ENCODE assay signal across 10 mouse cellular contexts in genomic region chr15:101228866-101229590, GRCm38 (mm10). TPM values are rescaled to one million over a fixed set of nuclear protein-coding genes. Genes with fewer than 3 reads are reported as not detected.
DNase-seq lines count a peak whose midpoint lies in the region; ATAC-seq and TF ChIP-seq lines count a peak whose summit lies in the region.
"Had no signal": no experiment of that assay in that cellular context is flagged by ENCODE, and none has a peak within 500 bp of the region (broad histone marks: within the 10 kb centered on the region; RNA-seq: fewer than 3 reads in every experiment).

No protein-coding gene starts in this region.

- 73% methylated on average over 21 of the region's 21 CpGs for WGBS in liver, postnatal 0 days (ENCODE audit: insufficient replicate concordance)
- 78% methylated on average over 21 of the region's 21 CpGs for WGBS in liver, embryonic 11.5 days
- WGBS in embryonic facial prominence, embryonic 15.5 days = 75% methylated on average over 21 of the region's 21 CpGs
- 80% methylated on average over 21 of the region's 21 CpGs for WGBS in heart, embryonic 13.5 days
- WGBS in small intestine, adult 2 months = 39% methylated on average over 21 of the region's 21 CpGs

- ATAC-seq in liver, postnatal 0 days = peak; percentile 77
- no peak for ATAC-seq in liver, embryonic 11.5 days (replicated peaks; ENCODE audit: low FRiP score)
- ATAC-seq in embryonic facial prominence, embryonic 15.5 days (ENCODE audit: insufficient number of reproducible peaks, low FRiP score, low TSS enrichment, low read depth) = no peak
- ATAC-seq in heart, embryonic 13.5 days (ENCODE audit: extremely low read depth, insufficient number of reproducible peaks, low FRiP score, low TSS enrichment) = no peak
- no peak for ATAC-seq in frontal cortex, adult (ENCODE audit: low TSS enrichment)
- ATAC-seq: forebrain, postnatal 0 days had no signal

- no peak for TF ChIP-seq CTCF in liver, postnatal 0 days (IDR thresholded peaks at IDR 0.05; ENCODE audit: low read depth)
- no peak for TF ChIP-seq CTCF in small intestine, adult 2 months (IDR thresholded peaks at IDR 0.05; ENCODE audit: extremely low read depth, insufficient read length, insufficient replicate concordance, low read depth, low read length)

- H3K27me3 ChIP-seq in liver, postnatal 0 days (ENCODE audit: insufficient read depth, low read length) = peaks cover 22% of the 10 kb centered on the region
- peaks cover 27% of the 10 kb centered on the region for H3K27me3 ChIP-seq in liver, embryonic 11.5 days (replicated peaks; ENCODE audit: control insufficient read depth, insufficient read depth, low read length)
- no peaks in the 10 kb centered on the region for H3K27me3 ChIP-seq in embryonic facial prominence, embryonic 15.5 days
- peaks cover 33% of the 10 kb centered on the region for H3K27me3 ChIP-seq in heart, embryonic 13.5 days (replicated peaks)
- H3K27me3 ChIP-seq in small intestine, adult 2 months (ENCODE audit: control insufficient read depth, insufficient read depth, low read length) = peaks cover 5% of the 10 kb centered on the region

- no peak overlapping the region for H3K4me2 ChIP-seq in liver, postnatal 0 days (ENCODE audit: low read depth, low read length)
- no peak overlapping the region for H3K4me2 ChIP-seq in liver, embryonic 11.5 days
- no peak overlapping the region for H3K4me2 ChIP-seq in embryonic facial prominence, embryonic 15.5 days (replicated peaks)
- H3K4me2 ChIP-seq in heart, embryonic 13.5 days = no peak overlapping the region

- no peak for TF ChIP-seq EP300 in liver, postnatal 0 days (IDR thresholded peaks at IDR 0.05; ENCODE audit: low read depth)

- H3K4me3 ChIP-seq in liver, postnatal 0 days (ENCODE audit: low read depth, low read length) = no peak overlapping the region
- H3K4me3 ChIP-seq in liver, embryonic 11.5 days (ENCODE audit: low read depth, low read length) = no peak overlapping the region
- no peak overlapping the region for H3K4me3 ChIP-seq in embryonic facial prominence, embryonic 15.5 days (replicated peaks)
- no peak overlapping the region for H3K4me3 ChIP-seq in heart, embryonic 13.5 days
- no peak overlapping the region for H3K4me3 ChIP-seq in small intestine, adult 2 months (ENCODE audit: low read depth, low read length)

- H3K4me1 ChIP-seq in liver, postnatal 0 days (ENCODE audit: insufficient read depth) = peaks cover 6% of the 10 kb centered on the region; the same call in 1 of the 2 replicates
- peaks cover 8% of the 10 kb centered on the region for H3K4me1 ChIP-seq in liver, embryonic 11.5 days (replicated peaks; ENCODE audit: control insufficient read depth, insufficient read depth, low read length)
- peaks cover 66% of the 10 kb centered on the region for H3K4me1 ChIP-seq in embryonic facial prominence, embryonic 15.5 days
- H3K4me1 ChIP-seq in heart, embryonic 13.5 days = peaks cover 52% of the 10 kb centered on the region
- H3K4me1 ChIP-seq in small intestine, adult 2 months (ENCODE audit: control insufficient read depth, insufficient read depth, insufficient read length, low read length) = peaks cover 29% of the 10 kb centered on the region

- H3K9me3 ChIP-seq in liver, postnatal 0 days (ENCODE audit: low read length) = no peaks in the 10 kb centered on the region
- H3K9me3 ChIP-seq in liver, embryonic 11.5 days (ENCODE audit: control insufficient read depth, low read length) = no peaks in the 10 kb centered on the region
- H3K9me3 ChIP-seq in embryonic facial prominence, embryonic 15.5 days (replicated peaks) = no peaks in the 10 kb centered on the region
- no peaks in the 10 kb centered on the region for H3K9me3 ChIP-seq in heart, embryonic 13.5 days

- H3K9ac ChIP-seq in liver, postnatal 0 days (replicated peaks) = no peak overlapping the region
- no peak overlapping the region for H3K9ac ChIP-seq in liver, embryonic 11.5 days (ENCODE audit: low read depth, low read length)
- H3K9ac ChIP-seq in embryonic facial prominence, embryonic 15.5 days = no peak overlapping the region
- H3K9ac ChIP-seq in heart, embryonic 13.5 days = no peak overlapping the region
- H3K9ac ChIP-seq: forebrain, postnatal 0 days had no signal

- DNase-seq in liver, postnatal 0 days = peak; percentile 65
- no peak for DNase-seq in liver, embryonic 11.5 days (ENCODE audit: low spot score)
- no peak for DNase-seq in B cell, adult 2 months
- no peak for DNase-seq in right cerebral cortex, postnatal 10 days (ENCODE audit: low spot score in 2 of 2)
- DNase-seq: cerebellum, adult 2 months; forebrain, postnatal 0 days had no signal

- no peak overlapping the region for H3K27ac ChIP-seq in liver, postnatal 0 days (ENCODE audit: low read depth)
- H3K27ac ChIP-seq in liver, embryonic 11.5 days (ENCODE audit: low read depth, low read length) = no peak overlapping the region
- peak overlapping the region; percentile 87 for H3K27ac ChIP-seq in embryonic facial prominence, embryonic 15.5 days (replicated peaks)
- 0 out of 2 replicates have a peak overlapping the region, but pooled peaks have one; percentile 84 for H3K27ac ChIP-seq in heart, embryonic 13.5 days (replicated peaks)
- H3K27ac ChIP-seq in small intestine, adult 2 months (ENCODE audit: insufficient read depth, low read depth, low read length) = peak overlapping the region; percentile 33

- no peaks in the 10 kb centered on the region for H3K36me3 ChIP-seq in liver, postnatal 0 days (replicated peaks; ENCODE audit: insufficient read depth, low read length)
- H3K36me3 ChIP-seq in liver, embryonic 11.5 days (ENCODE audit: control insufficient read depth, insufficient read depth, low read length) = peaks cover 4% of the 10 kb centered on the region; the same call in 1 of the 2 replicates
- peaks cover 24% of the 10 kb centered on the region for H3K36me3 ChIP-seq in embryonic facial prominence, embryonic 15.5 days
- H3K36me3 ChIP-seq in heart, embryonic 13.5 days = peaks cover 40% of the 10 kb centered on the region
- no peaks in the 10 kb centered on the region for H3K36me3 ChIP-seq in small intestine, adult 2 months (ENCODE audit: control insufficient read depth, insufficient read depth, low read length)

- TF ChIP-seq POLR2A in small intestine, adult 2 months (IDR thresholded peaks at IDR 0.05; ENCODE audit: low read depth, low read length) = no peak

RNA-seq across cellular contexts. Expression of gene Grasp, which starts 5.0 kb away (rescaled TPM):
- 0.35 and 0.54 TPM in 2 replicates for polyA plus RNA-seq in liver, postnatal 0 days (2015; fragmentation: Nextera tagmentation; extraction: Ambion mirVana)
- 1.5 and 1.7 TPM in 2 replicates for polyA plus RNA-seq in liver, embryonic 11.5 days (2014; fragmentation: Nextera tagmentation; extraction: Ambion mirVana)
- 11.4 and 15.1 TPM in 2 replicates for polyA plus RNA-seq in embryonic facial prominence, embryonic 15.5 days (2015; fragmentation: Nextera tagmentation; extraction: Ambion mirVana)
- 3.8 and 4.4 TPM in 2 replicates for polyA plus RNA-seq in heart, embryonic 13.5 days (2015; fragmentation: Nextera tagmentation; extraction: Ambion mirVana)
- polyA plus RNA-seq in small intestine, adult 2 months (2012; rRNA removed) = 7.3 and 8.5 TPM in 2 replicates

RNA-seq across cellular contexts. Expression of gene Nr4a1, which starts 25.0 kb away (rescaled TPM):
- 0.96 and 1.1 TPM in 2 replicates for polyA plus RNA-seq in liver, postnatal 0 days (2015; fragmentation: Nextera tagmentation; extraction: Ambion mirVana)
- polyA plus RNA-seq in liver, embryonic 11.5 days (2014; fragmentation: Nextera tagmentation; extraction: Ambion mirVana) = 1.8 and 2.4 TPM in 2 replicates
- 16.0 and 16.4 TPM in 2 replicates for polyA plus RNA-seq in embryonic facial prominence, embryonic 15.5 days (2015; fragmentation: Nextera tagmentation; extraction: Ambion mirVana)
- 10.4 and 10.8 TPM in 2 replicates for polyA plus RNA-seq in heart, embryonic 13.5 days (2015; fragmentation: Nextera tagmentation; extraction: Ambion mirVana)
- 6.5 and 9.7 TPM in 2 replicates for polyA plus RNA-seq in small intestine, adult 2 months (2012; rRNA removed)

RNA-seq across cellular contexts. Expression of gene Atg101, which starts 55.0 kb away (rescaled TPM):
- 33.8 and 34.4 TPM in 2 replicates for polyA plus RNA-seq in liver, postnatal 0 days (2015; fragmentation: Nextera tagmentation; extraction: Ambion mirVana)
- 52.6 and 54.9 TPM in 2 replicates for polyA plus RNA-seq in liver, embryonic 11.5 days (2014; fragmentation: Nextera tagmentation; extraction: Ambion mirVana)
- polyA plus RNA-seq in embryonic facial prominence, embryonic 15.5 days (2015; fragmentation: Nextera tagmentation; extraction: Ambion mirVana) = 69.9 and 71.9 TPM in 2 replicates
- 50.6 and 56.1 TPM in 2 replicates for polyA plus RNA-seq in heart, embryonic 13.5 days (2015; fragmentation: Nextera tagmentation; extraction: Ambion mirVana)
- polyA plus RNA-seq in small intestine, adult 2 months (2012; rRNA removed) = 13.7 and 38.4 TPM in 2 replicates

RNA-seq across cellular contexts. Expression of gene Acvr1b, which starts 55.2 kb away (rescaled TPM):
- polyA plus RNA-seq in liver, postnatal 0 days (2015; fragmentation: Nextera tagmentation; extraction: Ambion mirVana) = 2.2 TPM in 2 replicates
- polyA plus RNA-seq in liver, embryonic 11.5 days (2014; fragmentation: Nextera tagmentation; extraction: Ambion mirVana) = 4.2 and 4.4 TPM in 2 replicates
- polyA plus RNA-seq in embryonic facial prominence, embryonic 15.5 days (2015; fragmentation: Nextera tagmentation; extraction: Ambion mirVana) = 10.5 and 11.4 TPM in 2 replicates
- polyA plus RNA-seq in heart, embryonic 13.5 days (2015; fragmentation: Nextera tagmentation; extraction: Ambion mirVana) = 5.4 and 6.0 TPM in 2 replicates
- polyA plus RNA-seq in small intestine, adult 2 months (2012; rRNA removed) = 21.5 and 46.0 TPM in 2 replicates

Comparison
In these comparisons a context has a peak if more than half of its experiments do, and no peak if none do; other contexts are left out.
1. H3K27ac ChIP-seq: peak in embryonic facial prominence, embryonic 15.5 days (single experiment), heart, embryonic 13.5 days (single experiment) and small intestine, adult 2 months (single experiment); none in liver, postnatal 0 days (single experiment) and liver, embryonic 11.5 days (single experiment).